Mouse (Mus musculus) brain, embryonic 18.5 days (tissue): ENCODE measurements at regions not wholly inside any gene's neighbourhood (a gene's known extent, or its start where the extent isn't known, plus 50 kb on each side); places are given as distances from the start of the nearest gene placed in this dataset.
A peak's percentile ranks its signal among the peaks of the same experiment; 100 is the strongest.

Experiments
- DNase-seq: peaks from one replicate; pipeline ENCODE4 v3.0.0-alpha.2; 2012; ENCODE audit warnings: low read depth, low spot score

- DNase-seq = no peak
Measured at GRCm38 (mm10) chr8:7594436-7594835, 1066.6 kb downstream of the Efnb2 start.

GRCm38 (mm10) chr8:7575641-7576040, 1085.4 kb downstream of the Efnb2 start:
- DNase-seq = peak; percentile 16

- DNase-seq = no peak
Measured at GRCm38 (mm10) chr8:7560645-7561044, 1100.4 kb downstream of the Efnb2 start.

GRCm38 (mm10) chr8:7554756-7555155, 1106.3 kb downstream of the Efnb2 start:
- DNase-seq = no peak
